Mouse (Mus musculus) myocyte (in vitro differentiated cells): Measurements from ENCODE around the gene Mmp24. TPM values are rescaled to one million over a fixed set of nuclear protein-coding genes. Genes with fewer than 3 reads are reported as not detected.

ENCODE experiments used
- H3K27me3 ChIP-seq: one replicate; pipeline ENCODE4 v1.6.1; 2011; ENCODE audit not compliant: control insufficient read depth, insufficient read depth, insufficient read length
- H3K36me3 ChIP-seq: one replicate; pipeline ENCODE4 v1.6.1; 2011; ENCODE audit not compliant: control insufficient read depth, insufficient read depth
- H3K4me2 ChIP-seq: one replicate; pipeline ENCODE4 v1.6.1; 2011; ENCODE audit warnings: low read depth, control low read depth
- H3K4me3 ChIP-seq: one replicate; pipeline ENCODE4 v1.5.1; 2011; ENCODE audit warnings: mild to moderate bottlenecking, control low read depth, moderate library complexity
- H3K79me2 ChIP-seq: one replicate; pipeline ENCODE4 v1.6.1; 2011; ENCODE audit not compliant: control insufficient read depth, insufficient read depth
- H3ac ChIP-seq: one replicate; pipeline ENCODE4 v1.6.1; 2011; ENCODE audit not compliant: control insufficient read depth, insufficient read length
- CEBPB ChIP-seq: IDR thresholded peaks from 2 replicates; pipeline ENCODE4 v1.6.1; 2011; ENCODE audit warnings: mild to moderate bottlenecking, moderate library complexity; ENCODE audit not compliant: poor library complexity, insufficient read depth, severe bottlenecking
- E2F4 ChIP-seq: IDR thresholded peaks from one replicate; pipeline ENCODE4 v1.6.1; 2011; ENCODE audit warnings: mild to moderate bottlenecking, control low read depth, moderate library complexity; ENCODE audit not compliant: insufficient read depth
- MAX ChIP-seq: IDR thresholded peaks from one replicate; pipeline ENCODE4 v1.6.1; 2011; ENCODE audit warnings: low read depth, mild to moderate bottlenecking, control low read depth
- MYOD1 ChIP-seq, 3 experiments: IDR thresholded peaks; one replicate each; pipeline ENCODE4 v1.6.1; 2011; ENCODE audit warnings: control low read depth in 2 of 3, low read depth in 2 of 3, mild to moderate bottlenecking in 2 of 3, moderate library complexity in 1 of 3; ENCODE audit not compliant: insufficient read length in 2 of 3, control insufficient read depth in 1 of 3
- MYOG ChIP-seq, 3 experiments: IDR thresholded peaks; one replicate each; pipeline ENCODE4 v1.6.1; 2011; ENCODE audit warnings: control low read depth in 2 of 3, low read depth in 2 of 3, mild to moderate bottlenecking in 2 of 3; ENCODE audit not compliant: insufficient read length in 2 of 3, control insufficient read depth in 1 of 3, insufficient read depth in 1 of 3
- POLR2A ChIP-seq: IDR thresholded peaks from one replicate; pipeline ENCODE4 v1.6.1; 2011; ENCODE audit warnings: low read depth, mild to moderate bottlenecking, control low read depth, moderate library complexity; ENCODE audit not compliant: insufficient read length
- POLR2AphosphoS2 ChIP-seq: IDR thresholded peaks from one replicate; pipeline ENCODE4 v1.6.1; 2011; ENCODE audit warnings: low read depth, control low read depth; ENCODE audit not compliant: insufficient read length
- REST ChIP-seq: IDR thresholded peaks from one replicate; pipeline ENCODE4 v1.6.1; 2011; ENCODE audit warnings: mild to moderate bottlenecking, control low read depth, moderate library complexity; ENCODE audit not compliant: insufficient read depth, insufficient read length
- SRF ChIP-seq: IDR thresholded peaks from one replicate; pipeline ENCODE4 v1.6.1; 2011; ENCODE audit warnings: low read depth; ENCODE audit not compliant: control insufficient read depth, insufficient read length
- TCF12 ChIP-seq: IDR thresholded peaks from one replicate; pipeline ENCODE4 v1.6.1; 2011; ENCODE audit warnings: mild to moderate bottlenecking, control low read depth; ENCODE audit not compliant: poor library complexity, insufficient read depth, severe bottlenecking
- TCF3 ChIP-seq: IDR thresholded peaks from one replicate; pipeline ENCODE4 v1.6.1; 2011; ENCODE audit warnings: low read depth, control low read depth; ENCODE audit not compliant: insufficient read length
- USF1 ChIP-seq: IDR thresholded peaks from one replicate; pipeline ENCODE4 v1.6.1; 2011; ENCODE audit warnings: low read depth, mild to moderate bottlenecking, control low read depth, moderate library complexity
- polyA plus RNA-seq: library from polyadenylated mRNA; unstranded; fragments of >200 nt; fragmentation: generic; extraction: Trizol; gene quantifications from one replicate; pipeline ENCODE4 v1.2.1, GENCODE M21; 2012; ENCODE audit warnings: missing spikeins

Mmp24 gene
- polyA plus RNA-seq, 1 experiment: 0.02 TPM

- no peak for TF ChIP-seq MAX
- TF ChIP-seq CEBPB: no peak
- no peak for TF ChIP-seq E2F4
- TF ChIP-seq SRF: no peak
- no peak for TF ChIP-seq TCF12
- no peak for TF ChIP-seq MYOD1 (IDR thresholded peaks at IDR 0.05; ENCODE audit: control insufficient read depth in 1 of 3, insufficient read length in 2 of 3, low read depth in 2 of 3)
- no peak for TF ChIP-seq MYOG (IDR thresholded peaks at IDR 0.05; ENCODE audit: control insufficient read depth in 1 of 3, insufficient read depth in 1 of 3, insufficient read length in 2 of 3, low read depth in 2 of 3)
- no peak for TF ChIP-seq TCF3
- TF ChIP-seq USF1: no peak
- no peak for TF ChIP-seq POLR2A
- no peak for TF ChIP-seq REST
- TF ChIP-seq POLR2AphosphoS2: no peak
- Histone ChIP-seq H3K27me3 (peaks cover 66% of the 10 kb centered on the region), H3ac (no peak overlapping the region), H3K79me2 (no peaks in the 10 kb centered on the region), H3K4me3 (no peak overlapping the region), H3K4me2 (no peak overlapping the region), H3K36me3 (no peaks in the 10 kb centered on the region)
Observed at GRCm38 (mm10) chr2:155779506-155779905, 4.4 kb downstream of the Mmp24 start.

GRCm38 (mm10) chr2:155784534-155784933 lies 9.4 kb downstream of the Mmp24 start:
- Histone ChIP-seq H3K4me3 (no peak overlapping the region), H3K36me3 (no peaks in the 10 kb centered on the region), H3ac (no peak overlapping the region), H3K79me2 (no peaks in the 10 kb centered on the region), H3K4me2 (no peak overlapping the region), H3K27me3 (peaks cover 37% of the 10 kb centered on the region)
- TF ChIP-seq USF1 (no peak), SRF (no peak), TCF12 (no peak), POLR2AphosphoS2 (no peak), TCF3 (no peak), MYOD1 (IDR thresholded peaks at IDR 0.05; ENCODE audit: control insufficient read depth in 1 of 3, insufficient read length in 2 of 3, low read depth in 2 of 3) (no peak), E2F4 (no peak), MYOG (IDR thresholded peaks at IDR 0.05; ENCODE audit: control insufficient read depth in 1 of 3, insufficient read depth in 1 of 3, insufficient read length in 2 of 3, low read depth in 2 of 3) (no peak), REST (no peak)

GRCm38 (mm10) chr2:155786905-155787304 lies 11.8 kb downstream of the Mmp24 start:
- Histone ChIP-seq H3K4me2 (no peak overlapping the region), H3ac (no peak overlapping the region), H3K36me3 (no peaks in the 10 kb centered on the region), H3K27me3 (peaks cover 25% of the 10 kb centered on the region), H3K4me3 (no peak overlapping the region), H3K79me2 (no peaks in the 10 kb centered on the region)
- TF ChIP-seq USF1: no peak
- TF ChIP-seq CEBPB: no peak
- TF ChIP-seq TCF12: no peak
- no peak for TF ChIP-seq REST
- TF ChIP-seq TCF3: no peak
- no peak for TF ChIP-seq POLR2A
- no peak for TF ChIP-seq MYOG (IDR thresholded peaks at IDR 0.05; ENCODE audit: control insufficient read depth in 1 of 3, insufficient read depth in 1 of 3, insufficient read length in 2 of 3, low read depth in 2 of 3)

- Histone ChIP-seq H3K4me2 (no peak overlapping the region), H3K4me3 (no peak overlapping the region), H3K36me3 (no peaks in the 10 kb centered on the region), H3ac (no peak overlapping the region), H3K79me2 (no peaks in the 10 kb centered on the region), H3K27me3 (peaks cover 21% of the 10 kb centered on the region)
- TF ChIP-seq CEBPB (no peak), REST (no peak), MYOG (IDR thresholded peaks at IDR 0.05; ENCODE audit: control insufficient read depth in 1 of 3, insufficient read depth in 1 of 3, insufficient read length in 2 of 3, low read depth in 2 of 3) (no peak), E2F4 (no peak), POLR2A (no peak), TCF3 (no peak), MAX (no peak), TCF12 (no peak), USF1 (no peak), SRF (no peak), POLR2AphosphoS2 (no peak), MYOD1 (IDR thresholded peaks at IDR 0.05; ENCODE audit: control insufficient read depth in 1 of 3, insufficient read length in 2 of 3, low read depth in 2 of 3) (no peak)
Observed at GRCm38 (mm10) chr2:155787949-155788931, 13.1 kb downstream of the Mmp24 start.
